Mouse (Mus musculus) heart, embryonic 14.5 days (tissue): ENCODE results near the gene Hist3h2a. TPM values are rescaled to one million over a fixed set of nuclear protein-coding genes. Genes with fewer than 3 reads are reported as not detected.

Experiments used
- ATAC-seq: fragments of 200-750 bp; cut with Nextera tagmentation; 2 replicates; pipeline ENCODE4 v1.8.0; 2017; ENCODE audit warnings: low read depth, moderate TSS enrichment; ENCODE audit not compliant: insufficient number of reproducible peaks, insufficient read depth, low FRiP score
- H3K27ac ChIP-seq, 2 experiments: fragments of 200-500 bp in 1 of 2; fragments of 300-500 bp in 1 of 2; sonication (generic) in 1 of 2; replicated peaks in 1 of 2; 2 replicates each; pipeline ENCODE4 v1.5.1; 2012 to 2014; ENCODE audit warnings: low read depth in 2 of 2, low read length in 2 of 2, control low read depth in 1 of 2, mild to moderate bottlenecking in 1 of 2, mixed read lengths in 1 of 2; ENCODE audit not compliant: control insufficient read depth in 1 of 2, insufficient read depth in 1 of 2
- H3K27me3 ChIP-seq: fragments of 300-500 bp; sonication (generic); 2 replicates; pipeline ENCODE4 v1.6.1; 2014; ENCODE audit warnings: mild to moderate bottlenecking, low read length, control low read depth; ENCODE audit not compliant: control insufficient read depth, insufficient read depth
- H3K36me3 ChIP-seq: fragments of 300-500 bp; sonication (generic); 2 replicates; pipeline ENCODE4 v1.6.1; 2014; ENCODE audit warnings: mild to moderate bottlenecking, control low read depth, low read length, mixed read lengths; ENCODE audit not compliant: control insufficient read depth, insufficient read depth
- H3K4me1 ChIP-seq, 2 experiments: fragments of 200-500 bp in 1 of 2; fragments of 300-500 bp in 1 of 2; sonication (generic) in 1 of 2; 2 replicates each; pipeline ENCODE4 v1.6.1; 2012 to 2014; ENCODE audit warnings: low read length in 2 of 2, control low read depth in 1 of 2, mixed read lengths in 1 of 2; ENCODE audit not compliant: control insufficient read depth in 2 of 2, insufficient read depth in 2 of 2
- H3K4me2 ChIP-seq: fragments of 300-500 bp; sonication (generic); 2 replicates; pipeline ENCODE4 v1.6.1; 2014; ENCODE audit warnings: mild to moderate bottlenecking, low read length
- H3K4me3 ChIP-seq, 2 experiments: fragments of 200-500 bp in 1 of 2; fragments of 300-500 bp in 1 of 2; sonication (generic) in 1 of 2; 2 replicates each; pipeline ENCODE4 v1.5.1; 2012 to 2014; ENCODE audit warnings: low read length in 2 of 2, mild to moderate bottlenecking in 2 of 2, control low read depth in 1 of 2, low read depth in 1 of 2, moderate library complexity in 1 of 2; ENCODE audit not compliant: control insufficient read depth in 1 of 2, insufficient read depth in 1 of 2
- H3K9ac ChIP-seq: fragments of 300-500 bp; sonication (generic); 2 replicates; pipeline ENCODE4 v1.6.1; 2014; ENCODE audit warnings: mild to moderate bottlenecking, low read length
- H3K9me3 ChIP-seq: fragments of 300-500 bp; sonication (generic); 2 replicates; pipeline ENCODE4 v1.6.1; 2016; ENCODE audit warnings: low read length, control low read depth; ENCODE audit not compliant: control insufficient read depth
- WGBS: fragments of 180-500 bp; shearing (Covaris S2); extraction: QIAGEN DNeasy Blood & Tissue Kit; methylation state at CpG from one replicate; pipeline ENCODE4 v1.1.7; 2014; 5-methylcytosine and 5-hydroxymethylcytosine counted together
- polyA plus RNA-seq: library from polyadenylated mRNA; unstranded; fragments of >200 nt; fragmentation: Nextera tagmentation; extraction: Ambion mirVana; gene quantifications from 2 replicates; pipeline ENCODE4 v1.2.1, GENCODE M21; 2014

The Hist3h2a gene
- polyA plus RNA-seq, 1 experiment from 2014 or later: 40.8 TPM

DNA sequence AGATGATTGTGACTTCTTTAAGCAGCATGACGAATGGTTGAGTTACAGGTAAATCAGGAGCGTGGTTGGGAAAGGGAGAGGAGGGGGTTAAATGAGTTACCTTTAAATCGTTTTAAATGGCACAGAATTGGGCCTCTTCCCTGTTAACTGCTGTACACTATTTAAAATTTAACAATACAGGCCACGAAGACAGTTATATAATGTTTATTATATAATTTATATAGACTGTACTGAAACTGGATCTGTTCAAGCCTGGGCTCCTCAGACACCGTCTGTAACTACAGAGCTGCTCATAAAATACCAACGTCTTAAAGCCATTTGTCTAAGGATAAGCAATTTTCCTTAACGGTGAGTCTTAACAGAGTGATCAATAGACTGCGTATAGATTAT lies 1.4 kb downstream of the Hist3h2a start:
- 0 out of 2 replicates have a peak, but pooled peaks cover 6% of the 10 kb centered on the region for H3K27me3 ChIP-seq
- peaks cover 9 to 38% of the 10 kb centered on the region in 2 experiments for H3K4me1 ChIP-seq
- ATAC-seq: no peak
- H3K27ac ChIP-seq: peak overlapping the region in 1 of 2 experiments; percentile 96; a peak in 2 of 4 replicates
- peak overlapping the region; percentile 95 for H3K4me2 ChIP-seq
- H3K4me3 ChIP-seq: peak overlapping the region; percentile 57 to 63; a peak in 3 of 4 replicates
- H3K36me3 ChIP-seq: peaks cover 22% of the 10 kb centered on the region
- peak overlapping the region; percentile 83 for H3K9ac ChIP-seq
- 43% methylated on average over 8 of the region's 8 CpGs for WGBS
- no peaks in the 10 kb centered on the region for H3K9me3 ChIP-seq

DNA sequence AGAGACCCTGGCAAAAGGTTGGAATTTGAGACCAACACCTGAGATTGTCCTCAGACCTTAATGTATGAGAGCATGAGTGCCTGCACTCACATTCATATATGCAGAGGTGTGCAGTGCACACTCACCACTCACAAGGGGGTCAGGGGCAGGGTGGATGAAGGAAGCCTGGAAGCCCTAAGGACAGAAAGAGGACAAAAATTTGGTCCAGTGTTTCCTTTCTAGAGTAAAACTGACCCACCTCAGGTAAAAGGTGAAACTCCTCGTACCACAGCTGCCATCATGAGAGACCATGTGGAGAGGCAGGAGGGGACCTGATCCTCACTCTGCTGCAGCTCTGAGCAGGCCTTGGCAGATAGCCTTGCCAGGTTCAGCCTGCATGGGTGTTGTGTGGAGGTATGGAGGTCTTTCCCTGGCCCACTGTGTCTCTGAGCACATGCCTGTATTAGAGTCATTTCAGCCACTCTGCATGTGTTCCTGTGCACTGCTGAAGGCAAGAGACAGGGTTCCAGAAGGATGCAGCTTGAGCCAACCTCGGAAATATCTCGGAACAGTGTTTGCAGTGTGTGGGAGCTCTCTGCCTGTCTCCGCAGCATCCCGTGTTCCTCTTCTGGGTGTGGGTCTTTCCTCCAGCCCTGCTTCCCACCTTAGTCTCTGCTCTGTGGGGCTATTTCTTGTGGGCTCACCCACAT lies 2.9 kb downstream of the Hist3h2a start:
- Histone ChIP-seq H3K4me1 (peaks cover 9 to 38% of the 10 kb centered on the region in 2 experiments), H3K9ac (peak overlapping the region; percentile 17; the same call in 1 of the 2 replicates), H3K4me2 (peak overlapping the region; percentile 95), H3K36me3 (peaks cover 22% of the 10 kb centered on the region), H3K27ac (no peak overlapping the region), H3K9me3 (no peaks in the 10 kb centered on the region), H3K4me3 (peak overlapping the region in 1 of 2 experiments; percentile 57; a peak in 2 of 4 replicates), H3K27me3 (peaks cover 16% of the 10 kb centered on the region)
- WGBS: 84% methylated on average over 5 of the region's 5 CpGs
- no peak for ATAC-seq

DNA sequence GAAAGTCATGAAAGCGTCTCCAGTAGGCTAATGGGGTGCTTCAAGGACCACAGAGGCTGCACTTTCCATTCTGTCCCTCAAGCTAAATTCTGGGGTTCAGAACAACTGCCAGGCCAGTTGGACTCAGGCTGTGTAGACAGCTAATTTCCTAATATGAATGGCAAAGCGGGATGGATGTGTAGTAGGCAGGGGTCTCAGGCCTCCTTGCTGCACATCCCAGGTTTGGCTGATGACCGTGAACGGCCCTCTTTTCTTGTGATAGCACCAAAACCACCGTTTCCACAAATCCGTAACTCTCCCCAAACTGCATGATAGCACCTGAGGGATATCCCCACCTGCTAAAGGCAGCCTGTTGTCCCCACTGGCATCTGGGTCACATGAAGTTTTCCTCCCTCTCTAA lies 4.1 kb downstream of the Hist3h2a start:
- Histone ChIP-seq H3K4me1 (peaks cover 8 to 31% of the 10 kb centered on the region in 2 experiments), H3K27me3 (peaks cover 24% of the 10 kb centered on the region), H3K36me3 (peaks cover 22% of the 10 kb centered on the region), H3K9me3 (no peaks in the 10 kb centered on the region), H3K4me3 (no peak overlapping the region), H3K27ac (no peak overlapping the region), H3K9ac (no peak overlapping the region), H3K4me2 (no peak overlapping the region)
- WGBS: 88% methylated on average over 6 of the region's 6 CpGs
- no peak for ATAC-seq

DNA sequence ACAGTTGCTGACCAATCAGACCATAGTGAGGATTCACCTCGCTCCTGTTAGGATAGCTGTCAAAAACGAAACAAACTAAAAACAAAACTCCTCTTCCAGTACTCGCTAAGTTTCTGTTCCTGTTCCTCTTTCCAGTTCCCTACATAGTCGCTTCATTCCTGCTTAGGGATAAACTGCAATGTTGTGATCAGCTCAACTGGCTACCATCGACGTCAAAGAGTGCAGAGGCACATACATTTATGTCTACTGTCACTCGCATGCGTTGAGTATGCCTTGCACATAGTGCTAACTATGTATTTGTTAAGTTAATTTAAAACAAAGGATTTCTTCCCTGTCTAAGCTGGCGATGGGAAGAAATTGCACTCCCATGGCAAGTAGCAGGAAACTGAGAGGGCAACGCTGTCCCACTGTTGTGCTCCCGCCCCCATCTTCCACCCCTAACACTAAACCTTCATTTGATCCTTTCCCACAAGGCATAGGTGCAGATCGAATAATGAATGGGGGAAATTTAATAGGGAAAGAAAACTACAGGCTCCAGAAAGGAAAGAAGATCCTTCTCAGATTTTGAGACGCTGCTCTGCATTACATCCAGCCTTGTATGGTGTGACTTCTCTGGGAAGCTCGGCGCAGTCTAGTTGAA lies 4.8 kb downstream of the Hist3h2a start:
- Histone ChIP-seq H3K9ac (peak overlapping the region; percentile 67), H3K27ac (0 out of 4 replicates have a peak overlapping the region, but pooled peaks of 1 of the 2 experiments have one; percentile 42), H3K4me3 (peak overlapping the region in 1 of 2 experiments; percentile 54; a peak in 2 of 4 replicates), H3K36me3 (peaks cover 22% of the 10 kb centered on the region), H3K4me1 (peaks cover 7 to 27% of the 10 kb centered on the region in 2 experiments), H3K9me3 (no peaks in the 10 kb centered on the region), H3K27me3 (peaks cover 28% of the 10 kb centered on the region), H3K4me2 (peak overlapping the region; percentile 91)
- 32% methylated on average over 15 of the region's 15 CpGs for WGBS
- no peak for ATAC-seq

DNA sequence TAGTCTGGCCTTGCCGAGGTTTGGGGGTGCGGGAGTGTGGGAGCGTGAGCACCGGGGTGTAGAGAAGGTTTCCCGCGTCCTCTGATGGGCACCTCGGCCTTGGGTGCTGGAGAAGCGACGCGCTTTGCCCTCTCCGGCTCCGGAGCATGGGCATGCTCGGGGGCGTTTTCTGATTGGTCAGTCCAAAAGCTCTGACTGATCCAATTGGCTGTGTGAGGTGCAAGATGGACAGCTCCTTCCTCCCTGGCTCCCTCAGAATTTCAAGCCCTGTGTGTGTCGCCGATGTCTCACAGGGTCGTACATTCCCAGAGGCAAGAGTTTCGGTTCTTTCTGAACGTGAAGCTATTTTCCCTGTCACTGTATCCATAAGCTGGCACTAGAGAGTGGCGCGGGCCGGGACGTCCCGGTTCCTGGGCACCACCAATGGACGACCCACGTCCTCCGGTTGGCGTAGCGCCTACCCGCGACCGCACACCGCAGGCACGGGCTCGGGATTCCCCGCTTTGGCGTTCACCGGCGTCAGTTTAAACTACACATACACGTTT lies 5.5 kb downstream of the Hist3h2a start:
- Histone ChIP-seq H3K4me3 (peak overlapping the region; percentile 54 to 85), H3K27me3 (peaks cover 28% of the 10 kb centered on the region), H3K9ac (peak overlapping the region; percentile 67), H3K9me3 (no peaks in the 10 kb centered on the region), H3K4me1 (peaks cover 8 to 31% of the 10 kb centered on the region in 2 experiments), H3K36me3 (peaks cover 22% of the 10 kb centered on the region), H3K4me2 (peak overlapping the region; percentile 91), H3K27ac (peak overlapping the region; percentile 42 to 54; a peak in 3 of 4 replicates)
- WGBS: 2% methylated on average over 40 of the region's 40 CpGs
- ATAC-seq: peak; percentile 72

DNA sequence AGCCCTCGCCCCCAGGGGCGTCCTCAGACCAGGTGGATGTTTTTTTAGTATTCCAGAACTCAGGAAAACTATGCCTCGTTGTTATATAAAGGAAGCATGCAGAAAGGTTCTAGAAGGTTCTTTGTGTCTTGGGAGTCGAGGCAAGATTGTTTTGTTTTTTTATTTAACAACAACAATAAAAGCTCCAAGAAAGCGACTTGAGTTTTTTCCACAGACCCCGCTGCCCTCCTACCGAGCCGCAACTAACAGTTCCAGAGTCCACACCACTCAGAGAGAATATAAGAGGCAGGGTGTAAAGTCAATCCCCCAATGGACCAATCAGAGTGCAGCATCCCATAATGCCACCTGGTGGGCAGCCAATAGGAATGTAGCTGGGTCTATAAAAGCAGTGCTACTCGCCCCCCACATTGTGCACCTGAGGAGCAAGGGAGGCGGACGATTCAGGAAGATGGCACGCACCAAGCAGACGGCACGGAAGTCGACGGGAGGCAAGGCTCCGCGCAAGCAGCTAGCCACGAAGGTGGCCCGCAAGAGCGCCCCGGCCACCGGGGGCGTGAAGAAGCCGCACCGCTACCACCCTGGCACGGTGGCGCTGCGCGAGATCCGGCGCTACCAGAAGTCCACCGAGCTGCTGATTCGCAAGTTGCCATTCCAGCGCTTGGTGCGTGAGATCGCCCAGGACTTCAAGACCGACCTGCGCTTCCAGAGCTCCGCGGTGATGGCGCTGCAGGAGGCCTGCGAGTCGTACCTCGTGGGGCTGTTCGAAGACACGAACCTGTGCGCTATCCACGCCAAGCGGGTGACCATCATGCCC lies 7.1 kb downstream of the Hist3h2a start:
- ATAC-seq: no peak

DNA sequence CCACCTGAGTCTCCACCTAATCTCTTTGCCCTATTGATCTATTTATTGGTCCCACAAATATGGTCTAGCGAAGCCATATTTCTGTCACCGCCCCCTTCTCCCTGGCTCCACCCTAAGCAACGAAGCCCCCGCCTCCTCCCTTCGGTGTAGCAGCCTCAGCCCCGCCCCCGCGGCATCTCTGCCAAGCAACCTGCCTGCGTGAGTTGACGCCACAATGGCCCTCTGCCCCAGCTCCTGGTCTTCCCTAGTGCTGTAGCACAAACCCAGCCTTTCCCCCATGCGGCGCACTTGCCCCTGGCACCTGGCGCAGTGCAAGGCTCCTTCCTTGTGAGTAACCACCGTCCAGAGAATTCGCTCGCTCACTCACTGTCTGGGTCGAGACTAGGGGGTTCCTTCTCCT lies 9.1 kb downstream of the Hist3h2a start:
- peaks cover 9 to 23% of the 10 kb centered on the region in 2 experiments for H3K4me1 ChIP-seq

More for the DNA sequence above, 7.1 kb downstream of the Hist3h2a start:
- 53% methylated on average over 50 of the region's 50 CpGs for WGBS
- H3K27me3 ChIP-seq: peaks cover 28% of the 10 kb centered on the region
- H3K36me3 ChIP-seq: peaks cover 20% of the 10 kb centered on the region
- no peak overlapping the region for H3K27ac ChIP-seq
- peaks cover 13 to 34% of the 10 kb centered on the region in 2 experiments for H3K4me1 ChIP-seq
- H3K9ac ChIP-seq: no peak overlapping the region
- H3K9me3 ChIP-seq: no peaks in the 10 kb centered on the region
- H3K4me2 ChIP-seq: 0 out of 2 replicates have a peak overlapping the region, but pooled peaks have one; percentile 6
- no peak overlapping the region for H3K4me3 ChIP-seq

More for the DNA sequence above, 9.1 kb downstream of the Hist3h2a start:
- Histone ChIP-seq H3K4me2 (no peak overlapping the region), H3K9ac (no peak overlapping the region), H3K4me3 (no peak overlapping the region), H3K9me3 (no peaks in the 10 kb centered on the region), H3K27me3 (peaks cover 28% of the 10 kb centered on the region), H3K27ac (no peak overlapping the region), H3K36me3 (peaks cover 6% of the 10 kb centered on the region; the same call in 1 of the 2 replicates)
- 32% methylated on average over 17 of the region's 17 CpGs for WGBS
- ATAC-seq: no peak
